Mouse (Mus musculus) midbrain, embryonic 12.5 days (tissue): ENCODE measurements around the gene Ect2l. TPM values are rescaled to one million over a fixed set of nuclear protein-coding genes. Genes with fewer than 3 reads are reported as not detected.
A peak's percentile ranks its signal among the peaks of the same experiment; 100 is the strongest.
"Not testable (repeated sequence)": the region's sequence is repeated elsewhere in the genome, so short reads cannot be mapped to it uniquely, and the experiment has no call there.

Experiments
- ATAC-seq: fragments of 200-750 bp; cut with Nextera tagmentation; 2 replicates; pipeline ENCODE4 v1.8.0; 2017; ENCODE audit warnings: low read depth, moderate TSS enrichment, moderate library complexity; ENCODE audit not compliant: low FRiP score
- H3K27ac ChIP-seq: fragments of 300-500 bp; sonication (generic); replicated peaks from 2 replicates; pipeline ENCODE4 v1.5.1; 2016; ENCODE audit warnings: mild to moderate bottlenecking
- H3K27me3 ChIP-seq: fragments of 300-500 bp; sonication (generic); 2 replicates; pipeline ENCODE4 v1.6.1; 2016; ENCODE audit warnings: mild to moderate bottlenecking
- H3K36me3 ChIP-seq: fragments of 300-500 bp; sonication (generic); 2 replicates; pipeline ENCODE4 v1.6.1; 2016
- H3K4me1 ChIP-seq: fragments of 300-500 bp; sonication (generic); 2 replicates; pipeline ENCODE4 v1.6.1; 2016
- H3K4me2 ChIP-seq: fragments of 300-500 bp; sonication (generic); replicated peaks from 2 replicates; pipeline ENCODE4 v1.6.1; 2016; ENCODE audit warnings: mild to moderate bottlenecking, moderate library complexity
- H3K4me3 ChIP-seq: fragments of 300-500 bp; sonication (generic); 2 replicates; pipeline ENCODE4 v1.5.1; 2016; ENCODE audit warnings: mild to moderate bottlenecking
- H3K9ac ChIP-seq: fragments of 300-500 bp; sonication (generic); replicated peaks from 2 replicates; pipeline ENCODE4 v1.6.1; 2016; ENCODE audit warnings: mild to moderate bottlenecking, moderate library complexity
- H3K9me3 ChIP-seq: fragments of 300-500 bp; sonication (generic); 2 replicates; pipeline ENCODE4 v1.6.1; 2016; ENCODE audit warnings: mild to moderate bottlenecking
- WGBS: fragments of 180-500 bp; shearing (Covaris S2); methylation state at CpG from one replicate; pipeline ENCODE4 v1.1.7; 2016; 5-methylcytosine and 5-hydroxymethylcytosine counted together
- polyA plus RNA-seq: library from polyadenylated mRNA; unstranded; fragments of >200 nt; fragmentation: Nextera tagmentation; extraction: Ambion mirVana; gene quantifications from 2 replicates; pipeline ENCODE4 v1.2.1, GENCODE M21; 2016

Gene Ect2l
- polyA plus RNA-seq, 1 experiment from 2014 or later = 0.37 TPM

DNA sequence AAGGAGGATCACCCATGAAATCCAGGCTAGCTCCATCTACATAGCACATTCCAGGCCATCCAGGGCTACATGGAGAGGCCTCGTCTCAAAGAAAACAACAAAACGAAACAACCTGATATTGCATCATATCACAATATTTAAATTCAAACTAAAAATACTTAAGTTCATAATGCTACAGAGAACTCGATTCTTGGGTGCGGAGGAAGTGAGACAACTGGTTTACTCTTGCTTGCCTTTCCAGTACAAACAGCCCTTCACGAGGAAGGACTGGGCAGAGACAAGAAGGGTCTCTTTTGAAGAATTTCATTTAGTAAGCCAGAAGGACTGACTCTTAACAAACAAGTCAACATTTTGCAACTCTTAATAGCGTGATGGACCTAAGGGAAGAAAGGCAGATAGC, 22.1 kb downstream of the Ect2l start:
- H3K27ac ChIP-seq = no peak overlapping the region
- no peak for ATAC-seq
- no peak overlapping the region for H3K4me2 ChIP-seq
- no peak overlapping the region for H3K9ac ChIP-seq
- no peaks in the 10 kb centered on the region for H3K9me3 ChIP-seq
- 89% methylated on average over 6 of the region's 6 CpGs for whole genome bisulfite sequencing
- no peaks in the 10 kb centered on the region for H3K27me3 ChIP-seq
- H3K36me3 ChIP-seq = no peaks in the 10 kb centered on the region
- H3K4me1 ChIP-seq = no peaks in the 10 kb centered on the region
- H3K4me3 ChIP-seq = no peak overlapping the region

DNA sequence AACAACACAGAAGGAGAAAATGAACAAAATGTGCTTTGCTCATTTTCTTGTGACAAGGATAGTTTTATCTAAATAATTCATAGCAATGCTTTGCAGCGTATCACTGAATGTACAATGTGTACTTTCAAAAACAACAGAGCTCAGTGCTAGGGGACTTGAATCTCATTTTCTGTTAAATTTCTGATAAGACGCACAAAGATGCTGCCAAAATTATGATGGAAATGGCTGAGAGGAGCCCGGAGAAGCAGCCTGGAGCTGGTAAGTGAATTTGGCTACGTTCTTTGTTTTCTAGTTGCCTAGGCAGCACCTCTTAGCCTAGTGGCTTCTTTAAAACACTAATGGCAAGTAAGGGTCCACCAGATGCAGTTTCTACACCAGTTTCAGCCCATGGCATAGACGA, 28.4 kb downstream of the Ect2l start:
- no peaks in the 10 kb centered on the region for H3K9me3 ChIP-seq
- 85% methylated on average over 5 of the region's 5 CpGs for WGBS
- no peak overlapping the region for H3K4me2 ChIP-seq
- no peaks in the 10 kb centered on the region for H3K36me3 ChIP-seq
- H3K27ac ChIP-seq = no peak overlapping the region
- H3K27me3 ChIP-seq = no peaks in the 10 kb centered on the region
- H3K9ac ChIP-seq = no peak overlapping the region
- H3K4me1 ChIP-seq = no peaks in the 10 kb centered on the region
- no peak for ATAC-seq
- no peak overlapping the region for H3K4me3 ChIP-seq

DNA sequence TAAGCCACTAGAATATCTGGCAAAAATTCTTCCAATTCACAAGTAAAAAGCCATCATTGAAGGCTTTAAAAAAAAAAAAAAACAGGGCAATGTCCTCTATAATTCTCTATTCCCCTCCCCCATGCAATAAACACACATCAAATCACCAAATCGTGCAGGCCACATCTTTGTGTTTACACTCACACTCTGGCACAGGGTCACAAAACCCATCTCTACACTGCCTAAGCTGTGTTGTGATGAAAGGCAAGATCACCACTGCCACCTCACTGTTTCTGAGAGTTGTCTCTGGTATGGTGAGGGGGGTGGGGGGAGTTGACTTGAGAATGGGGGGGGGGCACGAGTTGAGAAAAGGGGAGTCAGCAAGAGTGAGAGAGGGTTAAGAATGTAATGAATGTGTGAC, 33.4 kb downstream of the Ect2l start:
- Histone ChIP-seq H3K9me3 (no peaks in the 10 kb centered on the region), H3K36me3 (no peaks in the 10 kb centered on the region), H3K4me1 (no peaks in the 10 kb centered on the region), H3K27me3 (no peaks in the 10 kb centered on the region), H3K27ac (no peak overlapping the region), H3K4me3 (no peak overlapping the region), H3K9ac (no peak overlapping the region), H3K4me2 (no peak overlapping the region)
- whole genome bisulfite sequencing = 77% methylated on average over 2 of the region's 2 CpGs
- ATAC-seq = no peak

DNA sequence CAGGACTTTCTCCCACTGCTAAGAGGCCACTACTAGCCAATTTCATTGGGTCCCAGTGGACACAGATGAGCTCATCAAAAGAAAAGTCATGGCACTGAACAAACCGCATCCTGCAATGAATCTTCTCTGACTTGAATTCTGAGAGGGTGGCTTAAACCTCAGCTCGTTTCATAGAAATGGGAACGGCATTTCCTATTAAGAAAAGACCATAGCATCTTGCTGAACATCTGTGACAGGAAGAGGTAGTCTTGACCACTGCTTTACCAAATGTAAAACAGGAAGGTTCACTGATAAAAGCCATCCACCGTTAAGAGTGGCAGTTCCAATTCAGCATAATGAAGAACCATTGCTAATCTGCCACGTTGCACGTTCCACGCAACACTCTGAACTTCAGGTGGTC, 34.0 kb downstream of the Ect2l start:
- no peak overlapping the region for H3K4me2 ChIP-seq

DNA sequence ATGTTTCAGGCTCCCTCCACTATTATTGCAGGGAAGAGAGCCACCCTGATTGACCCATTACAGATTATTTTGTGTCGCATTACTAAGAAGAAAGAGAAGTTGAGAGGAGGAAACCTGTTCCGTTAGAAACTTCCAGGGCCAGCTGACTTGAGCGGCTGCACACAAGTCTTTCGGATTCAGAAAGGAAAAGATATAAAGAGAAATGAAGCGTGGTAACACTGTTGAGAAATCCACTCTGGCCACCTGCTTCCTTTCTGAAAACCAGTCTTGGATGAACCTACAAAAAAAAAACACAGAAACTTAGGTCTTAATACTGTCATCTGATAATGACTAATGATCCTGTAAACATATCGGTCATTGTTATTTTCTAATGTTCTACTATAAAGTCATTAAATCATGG, 35.6 kb downstream of the Ect2l start:
- Histone ChIP-seq H3K9ac (no peak overlapping the region), H3K36me3 (no peaks in the 10 kb centered on the region), H3K27me3 (no peaks in the 10 kb centered on the region), H3K4me3 (no peak overlapping the region), H3K27ac (no peak overlapping the region), H3K9me3 (no peaks in the 10 kb centered on the region), H3K4me2 (no peak overlapping the region), H3K4me1 (no peaks in the 10 kb centered on the region)
- WGBS = 94% methylated on average over 6 of the region's 6 CpGs
- ATAC-seq = no peak

More for the DNA sequence above, 34.0 kb downstream of the Ect2l start:
- ATAC-seq = no peak
- Histone ChIP-seq H3K27me3 (no peaks in the 10 kb centered on the region), H3K4me3 (no peak overlapping the region), H3K4me1 (no peaks in the 10 kb centered on the region), H3K9me3 (no peaks in the 10 kb centered on the region), H3K9ac (no peak overlapping the region), H3K36me3 (no peaks in the 10 kb centered on the region), H3K27ac (no peak overlapping the region)
- 90% methylated on average over 7 of the region's 7 CpGs for WGBS

DNA sequence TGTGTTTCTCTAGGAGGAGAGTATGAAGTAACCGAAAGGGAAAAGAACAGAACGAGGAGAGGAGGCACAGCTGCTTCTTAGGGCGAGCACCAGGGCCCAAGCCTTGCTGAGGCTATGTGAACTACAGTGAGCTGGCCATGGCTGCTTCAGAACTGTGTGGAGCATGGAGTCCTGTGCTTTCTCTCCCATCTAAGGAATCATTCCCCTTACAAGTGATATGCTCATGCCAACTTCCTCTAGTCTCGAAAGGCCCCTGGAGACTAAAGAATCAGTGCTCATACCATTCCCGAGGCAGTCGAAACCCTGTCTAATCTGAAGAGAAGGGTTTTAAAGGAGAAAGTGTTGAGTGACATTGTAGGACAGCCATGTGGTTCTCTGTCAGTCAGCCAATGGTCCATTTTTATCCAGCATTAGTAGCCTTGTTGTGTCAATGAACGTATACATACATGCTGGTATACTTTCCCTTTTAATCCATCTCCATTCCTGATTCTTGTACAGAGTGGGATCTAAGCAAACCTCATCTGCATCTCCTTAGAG, 48.2 kb downstream of the Ect2l start:
- no peak overlapping the region for H3K4me3 ChIP-seq
- H3K27me3 ChIP-seq = no peaks in the 10 kb centered on the region
- H3K36me3 ChIP-seq = no peaks in the 10 kb centered on the region
- H3K27ac ChIP-seq = no peak overlapping the region
- no peak for ATAC-seq
- no peaks in the 10 kb centered on the region for H3K4me1 ChIP-seq
- no peak overlapping the region for H3K9ac ChIP-seq
- 86% methylated on average over 7 of the region's 7 CpGs for WGBS
- H3K4me2 ChIP-seq = no peak overlapping the region
- H3K9me3 ChIP-seq = no peaks in the 10 kb centered on the region

DNA sequence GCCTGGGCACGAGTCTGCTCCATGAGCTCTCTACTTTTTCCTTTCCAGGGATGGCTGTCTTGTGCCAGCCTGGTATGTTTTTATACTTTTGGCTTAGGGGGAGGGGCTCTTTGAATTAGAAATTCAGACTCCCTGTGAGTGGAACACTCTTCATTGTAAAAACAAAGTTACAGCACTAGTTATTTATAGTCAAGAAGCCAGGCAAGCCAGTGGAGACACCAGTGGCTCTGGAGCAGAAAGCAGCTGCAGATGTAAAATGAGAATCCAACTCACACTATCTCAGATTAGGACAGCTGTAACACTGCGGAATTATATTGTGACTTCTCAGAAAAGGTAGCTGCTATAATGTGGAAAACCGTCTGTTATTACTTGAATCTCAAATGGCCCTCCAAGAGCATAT, 63.5 kb downstream of the Ect2l start:
- Histone ChIP-seq H3K27me3 (no peaks in the 10 kb centered on the region), H3K9me3 (no peaks in the 10 kb centered on the region), H3K27ac (no peak overlapping the region), H3K4me1 (no peaks in the 10 kb centered on the region), H3K4me2 (no peak overlapping the region), H3K36me3 (no peaks in the 10 kb centered on the region), H3K4me3 (no peak overlapping the region), H3K9ac (no peak overlapping the region)
- WGBS = 85% methylated on average over 3 of the region's 3 CpGs
- no peak for ATAC-seq

DNA sequence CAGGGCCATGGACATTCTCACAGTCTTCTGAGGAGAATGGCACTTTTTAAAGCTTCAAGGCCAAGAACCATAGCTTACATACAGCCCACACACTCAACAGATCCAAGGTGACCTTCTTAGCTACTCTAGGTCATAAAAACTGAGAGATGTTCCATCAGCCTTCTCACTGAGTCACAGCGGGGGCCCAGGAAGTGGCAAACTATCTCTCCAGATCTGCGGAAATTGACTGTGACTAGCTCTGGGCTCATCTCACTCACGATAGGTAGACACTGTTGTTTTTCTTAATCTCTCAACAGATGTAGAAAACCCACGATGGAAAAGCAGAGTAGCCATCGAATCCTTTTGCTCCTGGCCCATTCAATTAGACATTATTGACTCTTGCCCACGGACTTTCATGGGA, 68.5 kb downstream of the Ect2l start:
- no peaks in the 10 kb centered on the region for H3K4me1 ChIP-seq
- H3K9me3 ChIP-seq = no peaks in the 10 kb centered on the region
- H3K9ac ChIP-seq = no peak overlapping the region
- H3K4me2 ChIP-seq = no peak overlapping the region
- H3K4me3 ChIP-seq = no peak overlapping the region
- WGBS = 90% methylated on average over 6 of the region's 6 CpGs
- no peaks in the 10 kb centered on the region for H3K36me3 ChIP-seq
- H3K27me3 ChIP-seq = no peaks in the 10 kb centered on the region
- no peak for ATAC-seq
- no peak overlapping the region for H3K27ac ChIP-seq

DNA sequence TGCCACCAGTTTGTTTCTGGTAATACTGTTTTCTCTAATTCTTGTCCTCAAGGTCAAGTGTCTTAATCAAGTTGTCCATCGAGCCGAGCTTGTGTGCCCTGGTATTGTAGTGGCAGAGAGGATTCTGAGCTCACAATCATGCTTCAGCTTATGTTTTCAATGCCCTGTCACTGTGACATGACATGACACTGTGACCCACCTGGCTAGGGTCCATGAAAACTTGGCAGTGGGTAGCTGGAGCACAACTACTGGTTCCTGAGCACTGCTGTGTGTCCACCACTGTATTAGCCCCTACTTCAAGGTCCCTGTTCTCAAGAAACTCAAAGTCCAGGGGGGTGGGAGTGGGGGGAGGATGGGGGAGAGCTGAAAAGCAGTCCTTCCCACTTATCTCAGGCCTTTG, 69.3 kb downstream of the Ect2l start:
- no peak overlapping the region for H3K27ac ChIP-seq
- H3K4me2 ChIP-seq = no peak overlapping the region
- WGBS = 80% methylated on average over 2 of the region's 2 CpGs
- no peaks in the 10 kb centered on the region for H3K27me3 ChIP-seq
- H3K9me3 ChIP-seq = no peaks in the 10 kb centered on the region
- H3K4me3 ChIP-seq = no peak overlapping the region
- H3K36me3 ChIP-seq = no peaks in the 10 kb centered on the region
- H3K4me1 ChIP-seq = no peaks in the 10 kb centered on the region
- no peak overlapping the region for H3K9ac ChIP-seq
- ATAC-seq = no peak

DNA sequence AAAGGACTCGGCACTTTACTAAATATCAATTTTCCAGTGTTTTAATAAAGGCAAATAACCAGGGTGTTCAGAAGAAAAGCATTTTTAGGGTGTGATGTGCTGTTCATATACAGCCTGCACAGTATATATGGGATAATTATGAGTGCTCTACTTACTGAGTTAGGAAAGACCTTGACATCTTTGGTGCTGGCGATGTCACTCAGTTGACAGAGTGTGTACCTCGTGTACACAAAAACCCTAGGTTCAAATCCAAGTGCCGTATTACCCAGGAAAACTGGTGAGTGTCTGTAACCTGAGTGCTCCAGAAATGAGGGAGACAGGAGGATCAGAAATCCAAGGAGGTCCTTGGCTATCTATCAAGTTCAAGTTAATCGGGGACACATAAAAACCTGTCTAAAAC, 71.1 kb downstream of the Ect2l start:
- H3K9me3 ChIP-seq = no peaks in the 10 kb centered on the region
- WGBS = 85% methylated on average over 5 of the region's 5 CpGs
- H3K4me2 ChIP-seq = peak overlapping the region; percentile 37
- no peaks in the 10 kb centered on the region for H3K27me3 ChIP-seq
- no peaks in the 10 kb centered on the region for H3K4me1 ChIP-seq
- no peak overlapping the region for H3K9ac ChIP-seq
- no peak overlapping the region for H3K27ac ChIP-seq
- no peaks in the 10 kb centered on the region for H3K36me3 ChIP-seq
- H3K4me3 ChIP-seq = peak overlapping the region; percentile 27
- ATAC-seq = peak; percentile 69; the same call in 1 of the 2 replicates

DNA sequence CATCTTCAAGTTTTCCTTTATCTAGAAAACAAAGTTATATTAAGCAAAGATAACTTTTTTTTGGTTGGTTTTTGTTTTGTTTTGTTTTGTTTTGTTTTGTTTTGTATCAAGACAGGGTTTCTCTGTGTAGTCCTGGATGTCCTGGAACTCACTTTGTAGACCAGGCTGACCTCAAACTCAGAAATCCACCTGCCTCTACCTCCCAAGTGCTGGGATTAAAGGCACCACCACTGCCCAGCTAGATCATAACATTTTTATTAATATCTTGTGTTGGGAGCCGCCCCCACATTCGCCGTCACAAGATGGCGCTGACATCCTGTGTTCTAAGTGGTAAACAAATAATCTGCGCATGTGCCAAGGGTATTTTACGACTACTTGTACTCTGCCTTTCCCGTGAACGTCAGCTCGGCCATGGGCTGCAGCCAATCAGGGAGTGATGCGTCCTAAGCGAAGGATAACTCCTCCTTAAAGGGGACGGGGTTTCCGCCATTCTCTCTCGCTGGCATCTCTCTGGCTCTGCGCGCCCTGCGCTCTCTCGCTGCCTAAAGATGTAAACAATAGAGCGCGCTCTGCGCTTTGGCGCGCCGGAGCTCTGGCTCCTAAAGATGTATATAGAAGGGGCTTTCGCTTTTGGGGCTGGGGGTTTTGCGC, 71.7 kb downstream of the Ect2l start:
- Histone ChIP-seq H3K4me3 (peak overlapping the region; percentile 27), H3K4me2 (peak overlapping the region; percentile 37; the same call in 1 of the 2 replicates)
- 67% methylated on average over 16 of the region's 26 CpGs for WGBS
- not testable (repeated sequence) for H3K9me3 ChIP-seq, H3K27me3 ChIP-seq, H3K9ac ChIP-seq, H3K36me3 ChIP-seq, H3K27ac ChIP-seq, H3K4me1 ChIP-seq
- peak; percentile 54; the same call in 1 of the 2 replicates for ATAC-seq

DNA sequence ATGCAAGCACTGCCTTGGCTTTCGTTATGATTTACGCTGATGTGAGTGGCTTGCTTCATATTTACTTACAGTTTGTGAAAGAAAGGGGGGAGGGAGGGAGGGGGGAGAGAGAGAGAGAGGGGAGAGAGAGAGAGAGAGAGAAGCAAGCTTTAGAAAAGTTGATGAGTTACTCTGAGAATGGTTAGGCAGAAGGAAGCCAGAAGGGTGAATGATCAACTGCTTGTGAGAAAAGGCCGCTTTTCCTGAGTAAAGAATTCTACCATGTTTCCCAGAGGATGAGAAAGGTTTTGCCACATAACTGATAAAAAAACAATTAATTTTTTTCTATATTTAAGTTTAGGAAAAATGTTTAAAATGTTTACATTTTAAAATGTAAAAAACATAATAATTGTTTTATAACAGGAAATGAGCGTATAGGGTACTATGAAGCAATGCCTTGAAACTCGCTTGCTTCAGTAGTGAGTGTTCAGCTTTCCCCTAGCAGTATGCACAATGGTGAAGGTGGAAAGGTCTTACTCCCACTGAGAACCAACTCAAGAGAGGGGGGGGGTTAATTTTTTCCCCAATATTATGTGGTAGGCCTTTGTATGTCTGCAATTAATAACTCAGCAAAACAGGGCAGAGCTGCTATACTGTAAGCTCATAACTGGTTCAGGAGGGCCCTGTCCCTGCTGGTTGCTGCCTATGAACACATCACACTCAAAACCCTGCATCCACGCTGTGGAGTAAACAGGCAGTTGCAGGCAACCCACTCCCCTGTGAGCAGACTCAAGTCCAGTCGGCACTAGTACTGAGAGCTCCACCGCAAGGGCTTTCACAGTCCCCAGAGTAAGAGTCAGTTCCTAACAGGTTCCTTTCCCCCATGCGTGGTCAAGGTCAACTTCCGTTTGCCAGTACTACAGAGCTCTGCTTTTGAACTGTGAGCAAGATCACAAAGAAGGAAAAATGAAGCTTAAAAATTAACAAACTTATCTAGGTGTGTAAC, 78.7 kb downstream of the Ect2l start:
- Histone ChIP-seq H3K27me3 (no peaks in the 10 kb centered on the region), H3K9me3 (no peaks in the 10 kb centered on the region), H3K4me1 (no peaks in the 10 kb centered on the region), H3K36me3 (no peaks in the 10 kb centered on the region), H3K27ac (no peak overlapping the region), H3K4me2 (no peak overlapping the region), H3K4me3 (no peak overlapping the region), H3K9ac (no peak overlapping the region)
- ATAC-seq = no peak
- WGBS = 90% methylated on average over 10 of the region's 10 CpGs
